Mouse (Mus musculus): ENCODE measurements at regions not wholly inside any gene's neighbourhood (a gene's known extent, or its start where the extent isn't known, plus 50 kb on each side); places are given as distances from the start of the nearest gene placed in this dataset.

GRCm38 (mm10) chr3:82236377-82237057, 90.9 kb upstream of the Gucy1a1 start:
- TF ChIP-seq CTCF (IDR thresholded peaks at IDR 0.05; ENCODE audit: low read depth), result no peak
- no peak for TF ChIP-seq EP300 (IDR thresholded peaks at IDR 0.05; ENCODE audit: low read depth)
